Mouse (Mus musculus) layer of hippocampus, adult 9-11 months (tissue): ENCODE measurements around the gene Arpin.

ENCODE experiments used
- DNase-seq: peaks from one replicate; pipeline ENCODE4 v3.0.0; 2022

Arpin gene

GRCm38 (mm10) chr7:79892576-79893428 lies 42.4 kb downstream of the Arpin start:
- no peak for DNase-seq

- no peak for DNase-seq
These were observed 44.5 kb downstream of the Arpin start for GRCm38 (mm10) chr7:79890436-79891221.

DNA sequence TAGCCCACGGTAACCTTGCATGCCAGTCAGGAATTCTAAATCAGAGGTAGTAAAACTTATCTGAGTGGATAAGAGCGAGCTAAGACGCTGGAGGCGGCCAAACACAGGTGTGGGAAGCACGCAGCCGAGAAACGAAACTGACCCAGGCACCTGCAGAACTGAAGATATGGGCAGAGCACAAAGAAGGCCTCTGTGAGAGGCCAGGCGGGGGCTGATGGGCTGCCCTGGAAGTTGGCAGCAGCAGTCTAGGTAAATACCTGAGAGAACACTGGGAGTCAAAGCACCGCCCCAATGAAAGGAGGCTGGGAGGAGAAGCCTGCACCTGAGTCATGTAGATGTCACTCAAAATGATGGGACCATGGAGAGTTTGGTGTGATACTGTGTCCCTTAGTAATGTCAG lies 46.6 kb downstream of the Arpin start:
- no peak for DNase-seq

- DNase-seq = no peak
These were observed 51.4 kb downstream of the Arpin start for GRCm38 (mm10) chr7:79883613-79884334.

- no peak for DNase-seq
These were observed 53.3 kb downstream of the Arpin start for GRCm38 (mm10) chr7:79881901-79882300.

DNA sequence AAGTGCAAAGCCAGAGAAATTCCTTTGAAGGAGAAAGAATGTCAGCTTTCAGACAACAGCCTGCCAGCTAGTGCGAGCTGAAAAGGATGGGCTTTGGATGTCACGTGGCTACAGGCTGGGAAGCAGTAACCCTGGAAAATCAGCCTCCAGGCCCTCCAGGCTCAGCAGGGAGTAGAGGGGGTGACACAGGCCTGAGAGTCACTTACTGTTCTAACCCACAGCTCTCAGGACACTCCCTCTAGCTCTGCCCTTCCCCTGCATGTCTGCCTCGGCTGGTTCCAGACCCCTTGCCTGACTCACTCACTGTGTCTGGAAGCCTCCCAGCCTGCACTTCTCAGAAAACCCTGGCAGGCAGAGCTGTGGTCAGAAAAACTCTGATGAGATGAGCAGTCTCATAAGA lies 54.2 kb downstream of the Arpin start:
- no peak for DNase-seq

DNA sequence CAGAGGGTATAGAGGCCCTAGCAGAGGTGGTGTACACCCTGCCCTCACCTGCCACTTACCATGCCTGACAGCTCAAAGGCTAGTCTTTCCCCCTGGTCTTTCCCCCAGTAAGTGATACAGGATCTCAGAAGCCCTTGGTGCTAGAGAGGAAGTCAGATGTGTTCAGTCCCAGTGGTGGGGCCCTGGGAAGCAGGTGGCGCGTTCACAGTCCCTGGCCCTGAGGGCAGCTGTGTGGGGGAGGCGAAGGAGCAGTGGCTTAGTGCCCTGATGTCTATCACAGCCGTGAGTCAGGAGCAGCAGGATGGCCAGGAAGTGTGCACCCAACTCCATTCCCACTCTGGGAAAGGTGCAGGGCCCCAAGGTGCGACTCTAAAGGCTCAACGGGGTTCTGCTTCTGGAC lies 55.1 kb downstream of the Arpin start:
- DNase-seq = no peak

DNA sequence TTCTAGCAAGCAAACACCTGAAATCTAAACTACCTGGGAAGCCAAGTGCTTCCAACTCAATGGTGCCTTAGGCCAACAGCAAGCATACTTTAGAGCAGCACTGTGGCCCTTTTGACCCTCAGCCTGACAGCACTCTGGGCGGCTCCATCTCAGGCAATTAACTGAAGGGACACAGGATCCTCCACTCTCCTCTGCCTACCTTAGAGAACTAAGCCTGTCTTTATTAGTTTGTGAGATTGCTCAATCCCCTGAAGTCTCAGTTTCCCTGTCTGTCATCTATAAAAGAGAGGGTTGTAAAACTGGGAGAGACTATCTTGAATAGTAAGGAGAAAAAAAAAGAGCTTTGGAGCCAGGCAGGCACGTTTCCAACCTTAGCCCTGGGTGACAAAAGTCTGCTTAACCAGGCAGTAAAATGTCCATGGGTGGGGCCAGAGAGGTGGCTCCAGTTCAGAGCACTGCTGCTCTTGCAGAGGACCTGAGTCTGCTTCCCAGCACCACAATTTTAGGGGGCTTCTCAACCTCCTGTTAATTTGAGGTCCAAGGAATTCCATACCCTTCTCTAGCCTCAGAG lies 56.6 kb downstream of the Arpin start:
- DNase-seq = no peak
